Mouse (Mus musculus): ENCODE data around the gene Ppp6r2. TPM values are rescaled to one million over a fixed set of nuclear protein-coding genes. Genes with fewer than 3 reads are reported as not detected.
A peak's percentile ranks its signal among the peaks of the same experiment; 100 is the strongest.

Gene Ppp6r2
- polyA plus RNA-seq, 1 experiment from 2014 or later: 24.5 TPM

- Histone ChIP-seq H3K4me3 (no peak overlapping the region), H3K4me2 (no peak overlapping the region), H3K4me1 (peaks cover 36% of the 10 kb centered on the region), H3K9me3 (no peaks in the 10 kb centered on the region), H3K27me3 (no peaks in the 10 kb centered on the region), H3K36me3 (no peaks in the 10 kb centered on the region), H3K9ac (no peak overlapping the region), H3K27ac (peak overlapping the region; percentile 96)
- WGBS: 68% methylated on average over 5 of the region's 5 CpGs
- no peak for ATAC-seq (ENCODE audit: borderline replicate concordance, extremely low read depth, low FRiP score, low TSS enrichment)
Measured at GRCm38 (mm10) chr15:89182842-89183241, 28.5 kb upstream of the Ppp6r2 start.

GRCm38 (mm10) chr15:89184141-89184936 is 27.0 kb upstream of the Ppp6r2 start:
- Histone ChIP-seq H3K27ac (no peak overlapping the region), H3K9ac (no peak overlapping the region), H3K36me3 (no peaks in the 10 kb centered on the region), H3K4me3 (no peak overlapping the region), H3K4me2 (no peak overlapping the region), H3K4me1 (peaks cover 21% of the 10 kb centered on the region), H3K27me3 (no peaks in the 10 kb centered on the region), H3K9me3 (no peaks in the 10 kb centered on the region)
- WGBS: 67% methylated on average over 5 of the region's 5 CpGs
- no peak for ATAC-seq (ENCODE audit: borderline replicate concordance, extremely low read depth, low FRiP score, low TSS enrichment)

GRCm38 (mm10) chr15:89184937-89185227 is 26.5 kb upstream of the Ppp6r2 start:
- 84% methylated on average over 5 of the region's 5 CpGs for WGBS
- no peaks in the 10 kb centered on the region for H3K9me3 ChIP-seq
- no peak overlapping the region for H3K4me2 ChIP-seq
- H3K4me1 ChIP-seq: peaks cover 21% of the 10 kb centered on the region
- H3K9ac ChIP-seq: no peak overlapping the region
- H3K4me3 ChIP-seq: no peak overlapping the region
- no peaks in the 10 kb centered on the region for H3K36me3 ChIP-seq
- H3K27me3 ChIP-seq: no peaks in the 10 kb centered on the region
- no peak overlapping the region for H3K27ac ChIP-seq
- ATAC-seq (ENCODE audit: borderline replicate concordance, extremely low read depth, low FRiP score, low TSS enrichment): no peak

- Histone ChIP-seq H3K4me1 (peaks cover 16% of the 10 kb centered on the region), H3K36me3 (no peaks in the 10 kb centered on the region), H3K9me3 (no peaks in the 10 kb centered on the region), H3K9ac (peak overlapping the region; percentile 97), H3K4me2 (peak overlapping the region; percentile 78), H3K27ac (peak overlapping the region; percentile 98), H3K27me3 (no peaks in the 10 kb centered on the region), H3K4me3 (peak overlapping the region; percentile 90)
- 42% methylated on average over 6 of the region's 6 CpGs for WGBS
- no peak; the same call in 1 of the 2 replicates for ATAC-seq (ENCODE audit: borderline replicate concordance, extremely low read depth, low FRiP score, low TSS enrichment)
Measured at GRCm38 (mm10) chr15:89195261-89195681, 16.1 kb upstream of the Ppp6r2 start.

- Histone ChIP-seq H3K36me3 (no peaks in the 10 kb centered on the region), H3K9ac (peak overlapping the region; percentile 97), H3K27ac (peak overlapping the region; percentile 98), H3K9me3 (no peaks in the 10 kb centered on the region), H3K27me3 (no peaks in the 10 kb centered on the region), H3K4me3 (peak overlapping the region; percentile 90), H3K4me1 (peaks cover 16% of the 10 kb centered on the region), H3K4me2 (peak overlapping the region; percentile 78)
- under 1% methylated on average over 25 of the region's 25 CpGs for WGBS
- ATAC-seq (ENCODE audit: borderline replicate concordance, extremely low read depth, low FRiP score, low TSS enrichment): peak; percentile 96
Measured at GRCm38 (mm10) chr15:89195690-89196312, 15.6 kb upstream of the Ppp6r2 start.

- ATAC-seq (ENCODE audit: borderline replicate concordance, extremely low read depth, low FRiP score, low TSS enrichment): peak; percentile 98
- peak within 1 kb of the TSS; percentile 97 for H3K9ac ChIP-seq
- no peaks in the 10 kb centered on the region for H3K36me3 ChIP-seq
- H3K4me1 ChIP-seq: peaks cover 16% of the 10 kb centered on the region
- peak within 1 kb of the TSS; percentile 98 for H3K27ac ChIP-seq
- no peaks in the 10 kb centered on the region for H3K27me3 ChIP-seq
- peak within 1 kb of the TSS; percentile 78 for H3K4me2 ChIP-seq
- no peaks in the 10 kb centered on the region for H3K9me3 ChIP-seq
- H3K4me3 ChIP-seq: peak within 1 kb of the TSS; percentile 90
- WGBS: under 1% methylated on average over 38 of the region's 38 CpGs
Measured at GRCm38 (mm10) chr15:89196313-89196706, 15.0 kb upstream of the Ppp6r2 start, which contains the start of gene Dennd6b. Gene Dennd6b (minus strand): TSS chr15:89196496.

- Histone ChIP-seq H3K27ac (peak overlapping the region; percentile 56; the same call in 1 of the 2 replicates), H3K9me3 (no peaks in the 10 kb centered on the region), H3K4me1 (peaks cover 16% of the 10 kb centered on the region), H3K27me3 (no peaks in the 10 kb centered on the region), H3K36me3 (no peaks in the 10 kb centered on the region), H3K4me3 (peak overlapping the region; percentile 90), H3K4me2 (peak overlapping the region; percentile 78), H3K9ac (peak overlapping the region; percentile 48)
- 62% methylated on average over 15 of the region's 15 CpGs for WGBS
- ATAC-seq (ENCODE audit: borderline replicate concordance, extremely low read depth, low FRiP score, low TSS enrichment): no peak
Measured at GRCm38 (mm10) chr15:89197056-89197455, 14.3 kb upstream of the Ppp6r2 start.

GRCm38 (mm10) chr15:89207457-89207856 is 3.9 kb upstream of the Ppp6r2 start:
- no peak overlapping the region for H3K27ac ChIP-seq
- no peak overlapping the region for H3K4me2 ChIP-seq
- peaks cover 8% of the 10 kb centered on the region for H3K4me1 ChIP-seq
- H3K27me3 ChIP-seq: no peaks in the 10 kb centered on the region
- no peak overlapping the region for H3K4me3 ChIP-seq
- ATAC-seq (ENCODE audit: borderline replicate concordance, extremely low read depth, low FRiP score, low TSS enrichment): no peak
- no peak overlapping the region for H3K9ac ChIP-seq
- 75% methylated on average over 4 of the region's 4 CpGs for WGBS
- no peaks in the 10 kb centered on the region for H3K36me3 ChIP-seq
- peaks cover 4% of the 10 kb centered on the region; the same call in 1 of the 2 replicates for H3K9me3 ChIP-seq

- ATAC-seq (ENCODE audit: borderline replicate concordance, extremely low read depth, low FRiP score, low TSS enrichment): no peak
- Histone ChIP-seq H3K9me3 (no peaks in the 10 kb centered on the region), H3K27me3 (no peaks in the 10 kb centered on the region), H3K9ac (peak overlapping the region; percentile 39), H3K36me3 (no peaks in the 10 kb centered on the region), H3K4me3 (peak overlapping the region; percentile 95), H3K27ac (peak overlapping the region; percentile 89), H3K4me1 (peaks cover 14% of the 10 kb centered on the region), H3K4me2 (peak overlapping the region; percentile 87)
- 12% methylated on average over 22 of the region's 22 CpGs for whole genome bisulfite sequencing
Measured at GRCm38 (mm10) chr15:89209886-89210761, 1.2 kb upstream of the Ppp6r2 start.

- Histone ChIP-seq H3K27me3 (no peaks in the 10 kb centered on the region), H3K4me1 (peaks cover 14% of the 10 kb centered on the region), H3K9ac (peak overlapping the region; percentile 91), H3K36me3 (peaks cover 7% of the 10 kb centered on the region), H3K4me2 (peak overlapping the region; percentile 87), H3K27ac (peak overlapping the region; percentile 89), H3K9me3 (no peaks in the 10 kb centered on the region), H3K4me3 (peak overlapping the region; percentile 95)
- peak; percentile 63 for ATAC-seq (ENCODE audit: borderline replicate concordance, extremely low read depth, low FRiP score, low TSS enrichment)
- WGBS: 2% methylated on average over 30 of the region's 35 CpGs
Measured at GRCm38 (mm10) chr15:89211716-89212461, 536 bp downstream of the Ppp6r2 start.

- Histone ChIP-seq H3K36me3 (peaks cover 7% of the 10 kb centered on the region), H3K4me2 (peak overlapping the region; percentile 87), H3K9me3 (no peaks in the 10 kb centered on the region), H3K27ac (no peak overlapping the region), H3K4me1 (peaks cover 14% of the 10 kb centered on the region), H3K27me3 (no peaks in the 10 kb centered on the region), H3K4me3 (peak overlapping the region; percentile 95), H3K9ac (peak overlapping the region; percentile 91; the same call in 1 of the 2 replicates)
- ATAC-seq (ENCODE audit: borderline replicate concordance, extremely low read depth, low FRiP score, low TSS enrichment): no peak
- WGBS: 66% methylated on average over 6 of the region's 6 CpGs
Measured at GRCm38 (mm10) chr15:89212495-89212894, 1.1 kb downstream of the Ppp6r2 start.
